Mouse (Mus musculus) heart, adult 18-20 months (tissue): ENCODE data around the gene Sprr2b. TPM values are rescaled to one million over a fixed set of nuclear protein-coding genes. Genes with fewer than 3 reads are reported as not detected.
"Not testable (repeated sequence)": the region's sequence is repeated elsewhere in the genome, so short reads cannot be mapped to it uniquely, and the experiment has no call there.

Source experiments
- DNase-seq, 2 experiments: peaks; one replicate each; pipeline ENCODE4 v3.0.0; 2021 to 2022; ENCODE audit warnings: mixed read lengths in 1 of 2
- long read RNA-seq, 2 experiments: library from polyadenylated mRNA; stranded (forward); transcript quantifications; one replicate each; pipeline ENCODE4 v2.0.0; 2021
- total RNA-seq, 2 experiments: library from RNA; stranded (reverse); gene quantifications; 2 replicates each; pipeline ENCODE4 v1.2.3; 2021

The Sprr2b gene
- total RNA-seq, result not detected
- long read RNA-seq, experiment 1, result 0 reads
- long read RNA-seq, experiment 2, result 0 reads

DNA sequence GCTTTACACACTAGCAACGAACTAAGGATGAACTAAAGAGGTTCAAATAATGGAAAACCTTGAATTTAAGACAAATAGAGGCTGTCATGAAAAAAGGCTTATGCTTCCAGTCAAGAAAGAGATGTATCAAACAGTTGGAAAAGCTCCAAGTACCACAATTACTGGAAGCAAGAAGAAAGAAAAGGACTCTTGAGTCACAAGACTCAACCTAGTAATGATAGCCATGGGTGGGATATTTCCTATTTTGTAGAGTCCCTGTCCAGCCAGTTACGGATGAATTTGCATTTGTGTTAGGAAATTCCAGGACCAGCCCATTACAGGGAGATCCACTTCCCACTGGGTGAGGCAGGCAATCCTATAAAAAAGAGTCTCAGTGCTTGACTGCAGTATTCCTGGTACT is at the start of gene Sprr2b:
Gene Sprr2b (plus strand): TSS at position 301 of the 400 bp plus-strand sequence.
- DNase-seq, result no peak

DNA sequence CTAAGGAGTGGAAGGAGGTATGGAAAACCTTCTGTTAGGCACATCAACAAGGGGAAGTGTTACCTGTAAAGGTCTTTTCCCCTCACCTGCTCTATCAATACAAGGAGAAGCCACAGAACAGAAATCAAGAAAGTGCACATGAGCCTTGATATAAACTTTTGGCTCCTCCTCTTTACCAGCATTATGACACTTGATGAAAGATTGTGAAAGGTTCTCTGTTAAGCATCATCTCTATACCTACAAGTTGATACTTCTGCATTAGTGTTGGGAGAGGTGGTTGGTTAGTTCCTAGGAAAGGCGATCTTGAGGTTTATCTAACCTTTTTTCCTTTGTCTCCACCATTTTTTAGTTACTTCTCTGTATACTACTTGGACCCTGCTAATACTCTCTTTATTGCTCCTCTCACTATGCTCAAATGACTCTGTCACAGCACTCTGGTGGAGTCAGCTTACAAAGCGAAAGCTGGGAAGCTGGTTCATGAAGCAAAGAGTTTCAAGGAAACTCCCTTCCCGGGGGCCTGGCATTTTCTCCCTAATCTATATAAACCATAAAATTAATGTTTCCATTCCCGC is 44.9 kb upstream of the Sprr2b start:
- DNase-seq, result not testable (repeated sequence)

DNA sequence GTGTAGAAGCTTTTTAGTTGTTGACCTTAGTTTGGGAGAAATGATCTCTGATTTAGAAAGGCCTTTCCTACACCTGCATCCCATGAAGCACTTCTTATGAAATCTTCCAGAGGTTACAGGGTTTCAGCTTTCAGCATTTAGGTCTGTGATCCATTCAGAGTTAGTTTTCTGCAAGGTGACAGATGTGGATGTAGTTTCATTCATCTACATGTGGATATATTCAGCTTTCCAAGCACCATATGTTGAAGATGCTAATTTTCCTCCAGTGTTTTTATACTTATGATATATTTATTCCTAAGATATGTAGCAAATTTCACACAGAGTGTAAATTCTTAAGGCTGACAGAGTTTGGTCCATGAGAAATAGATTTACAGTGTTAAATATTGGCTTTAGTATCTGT is 42.9 kb upstream of the Sprr2b start:
- DNase-seq, result not testable (repeated sequence)

DNA sequence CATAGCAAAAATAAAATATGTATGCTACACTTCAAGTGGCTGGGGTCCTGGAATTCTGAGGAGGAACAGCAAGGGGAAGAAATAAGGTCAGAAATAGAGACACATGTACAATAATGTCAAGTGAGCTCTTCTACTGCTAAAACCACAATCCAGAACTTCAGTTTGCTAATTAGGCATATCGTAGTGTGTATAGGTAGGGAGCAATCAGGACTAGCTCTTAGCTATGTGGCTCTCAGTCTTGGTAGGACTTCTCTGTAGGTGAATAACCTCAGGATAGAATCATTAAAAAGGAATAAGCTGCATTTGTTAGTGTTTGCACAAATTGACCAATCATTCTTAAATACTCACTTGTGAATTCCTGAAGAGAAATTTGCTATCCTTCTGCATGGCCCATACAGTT is 42.4 kb upstream of the Sprr2b start:
- not testable (repeated sequence) for DNase-seq

DNA sequence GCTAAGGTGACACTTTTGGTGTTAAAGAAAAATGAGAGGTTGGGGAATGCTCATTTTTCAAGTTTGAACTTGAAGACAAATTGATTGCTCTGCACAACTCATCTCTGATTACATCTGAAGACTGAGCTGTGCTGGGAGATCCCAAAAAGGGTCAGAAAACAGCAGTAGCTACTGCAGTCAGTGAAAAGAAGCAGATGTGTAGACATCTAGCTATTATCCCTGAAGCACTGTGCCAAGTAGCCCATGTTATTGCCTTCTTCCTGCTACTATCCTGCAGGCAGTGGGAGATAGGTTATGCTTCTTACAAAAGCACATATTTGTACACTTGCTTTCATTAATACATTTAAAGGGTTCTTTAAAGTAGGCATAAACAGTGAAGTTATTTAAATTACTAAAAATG is 36.8 kb upstream of the Sprr2b start:
- DNase-seq, result not testable (repeated sequence)

DNA sequence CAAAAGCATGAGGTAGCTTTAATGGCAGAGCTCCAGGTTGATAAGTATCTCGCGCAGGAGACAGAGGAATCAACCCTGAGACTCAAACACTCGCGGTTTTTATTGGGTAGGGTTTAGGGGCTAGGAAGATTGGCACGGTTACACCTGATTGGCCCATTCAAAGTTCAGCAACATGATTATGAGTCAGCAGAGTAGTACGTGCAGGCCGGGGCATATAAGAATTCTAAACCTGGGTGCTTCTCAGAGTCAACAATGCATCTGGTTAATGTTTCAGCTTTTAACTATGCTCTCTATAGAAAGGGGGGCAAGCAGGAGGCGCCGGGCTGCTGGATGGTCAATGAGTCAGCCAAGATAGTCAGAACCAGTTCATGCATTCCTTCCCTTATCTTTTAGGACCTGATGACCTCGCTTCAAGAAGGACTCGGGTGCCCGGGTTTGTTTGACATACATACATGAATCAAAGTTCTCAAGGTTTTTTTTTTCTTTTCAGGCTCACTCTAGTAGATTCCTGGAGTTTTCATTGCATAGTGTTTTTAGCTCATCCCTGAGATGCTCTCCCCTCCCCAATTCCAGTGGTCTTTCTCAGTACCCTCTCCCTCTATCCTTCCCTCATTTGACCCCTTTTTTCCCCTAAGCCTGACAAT is 35.3 kb upstream of the Sprr2b start:
- DNase-seq, result not testable (repeated sequence)

DNA sequence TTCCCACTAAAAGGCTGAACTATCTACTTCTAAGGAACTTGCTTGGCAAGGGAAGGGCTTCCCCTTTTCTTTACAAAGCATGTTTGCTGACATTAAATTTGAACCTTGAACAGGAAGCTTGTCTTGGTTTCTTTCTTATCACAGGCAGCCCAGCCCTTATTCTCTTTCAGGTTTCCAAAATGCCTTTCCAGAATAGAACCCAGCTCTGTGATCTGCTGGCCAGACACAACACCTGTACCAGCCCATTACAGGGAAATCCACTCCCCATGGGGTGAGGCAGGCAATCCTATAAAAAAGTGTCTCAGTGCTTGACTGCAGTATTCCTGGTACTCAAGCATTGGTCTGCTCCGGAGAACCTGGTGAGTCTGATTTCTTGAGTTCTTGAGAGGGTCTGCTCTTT is 31.3 kb upstream of the Sprr2b start, which contains the start of gene Sprr2a3:
Gene Sprr2a3 (plus strand): TSS at position 317 of the 400 bp plus-strand sequence.
- DNase-seq, result not testable (repeated sequence)

DNA sequence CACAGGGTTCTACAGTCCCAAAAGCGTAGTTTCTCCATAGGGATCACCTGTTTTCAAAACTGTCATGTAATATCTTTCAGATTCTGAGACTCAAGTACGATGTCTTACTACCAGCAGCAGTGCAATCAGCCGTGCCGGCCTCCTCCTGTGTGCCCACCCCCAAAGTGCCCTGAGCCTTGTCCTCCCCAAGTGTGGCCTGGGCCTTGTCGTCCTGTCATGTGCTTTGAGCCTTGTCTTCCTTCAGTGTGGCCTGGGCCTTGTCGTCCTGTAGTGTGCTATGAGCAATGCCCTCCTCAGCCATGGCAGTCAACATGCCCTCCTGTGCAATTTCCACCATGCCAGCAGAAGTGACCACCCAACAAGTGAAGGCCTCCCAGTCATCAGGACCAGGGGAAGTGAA is 27.9 kb upstream of the Sprr2b start:
- not testable (repeated sequence) for DNase-seq

DNA sequence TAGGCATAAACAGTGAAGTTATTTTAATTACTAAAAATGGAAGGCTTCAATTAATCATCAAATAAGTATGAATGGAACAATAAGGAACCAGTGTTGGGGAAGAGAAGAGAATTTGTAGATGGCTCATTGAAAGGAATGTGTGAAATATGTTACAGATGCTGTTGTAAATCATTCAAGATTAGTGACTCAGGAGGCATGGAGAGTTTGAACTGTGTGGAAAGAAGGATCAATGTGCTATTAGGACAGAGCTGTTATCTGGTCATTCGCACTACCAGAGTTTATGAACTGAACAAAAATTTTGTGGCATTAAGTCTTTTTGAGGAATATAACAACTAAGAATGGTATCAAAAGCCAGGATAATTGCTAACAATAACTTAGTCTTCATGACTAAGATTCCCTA is 9.0 kb upstream of the Sprr2b start:
- DNase-seq, result no peak

DNA sequence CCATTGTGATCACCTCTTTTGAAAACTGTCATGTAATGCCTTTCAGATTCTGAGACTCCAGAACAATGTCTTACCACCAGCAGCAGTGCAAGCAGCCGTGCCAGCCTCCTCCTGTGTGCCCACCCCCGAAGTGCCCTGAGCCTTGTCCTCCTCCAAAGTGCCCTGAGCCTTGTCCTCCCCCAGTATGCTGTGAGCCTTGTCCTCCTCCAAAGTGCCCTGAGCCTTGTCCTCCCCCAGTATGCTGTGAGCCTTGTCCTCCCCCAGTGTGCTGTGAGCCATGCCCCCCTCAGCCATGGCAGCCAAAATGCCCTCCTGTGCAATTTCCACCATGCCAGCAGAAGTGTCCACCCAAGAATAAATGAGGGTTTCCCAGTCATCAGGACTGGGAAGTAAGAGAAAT is 964 bp downstream of the Sprr2b start:
- DNase-seq, result no peak

DNA sequence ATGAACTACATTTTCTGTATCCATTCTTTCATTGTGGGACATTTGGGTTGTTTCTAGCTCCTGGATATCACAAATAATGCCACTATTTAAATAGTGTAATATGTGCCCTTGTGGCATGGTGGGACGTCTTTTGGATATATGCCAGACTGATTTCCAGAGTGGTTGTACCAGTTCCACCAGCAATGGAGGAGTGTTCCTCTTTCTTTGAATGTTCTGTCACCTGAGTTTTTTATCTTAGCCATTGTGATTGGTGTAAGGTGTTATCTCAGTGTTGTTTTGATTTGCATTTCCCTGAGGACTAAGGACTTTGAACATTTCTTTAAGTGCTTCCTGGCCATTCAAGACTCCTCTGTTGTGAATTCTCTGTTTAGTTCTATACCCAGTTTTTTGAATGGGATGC is 19.9 kb downstream of the Sprr2b start:
- no peak for DNase-seq

DNA sequence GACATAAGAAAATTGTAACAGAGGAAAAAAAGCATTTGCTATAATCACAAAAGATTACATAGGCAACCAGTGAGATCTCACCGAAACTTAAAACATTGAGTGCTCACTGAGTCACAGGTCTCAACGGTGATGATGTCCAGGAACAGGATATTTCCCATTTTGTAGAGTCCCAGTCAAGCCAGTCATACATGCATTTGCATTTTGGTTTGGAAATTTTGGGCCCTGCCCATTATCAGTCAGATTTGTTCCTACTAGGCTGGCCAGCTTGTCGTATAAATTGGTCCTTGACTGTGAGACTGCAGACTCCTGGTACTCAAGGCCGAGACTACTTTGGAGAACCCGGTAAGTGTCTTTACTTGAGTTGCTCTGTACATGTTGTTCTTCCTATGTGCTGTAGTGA is 22.4 kb downstream of the Sprr2b start, which contains the start of gene Sprr2d:
Gene Sprr2d (plus strand): TSS at position 301 of the 400 bp plus-strand sequence.
- DNase-seq, result no peak

DNA sequence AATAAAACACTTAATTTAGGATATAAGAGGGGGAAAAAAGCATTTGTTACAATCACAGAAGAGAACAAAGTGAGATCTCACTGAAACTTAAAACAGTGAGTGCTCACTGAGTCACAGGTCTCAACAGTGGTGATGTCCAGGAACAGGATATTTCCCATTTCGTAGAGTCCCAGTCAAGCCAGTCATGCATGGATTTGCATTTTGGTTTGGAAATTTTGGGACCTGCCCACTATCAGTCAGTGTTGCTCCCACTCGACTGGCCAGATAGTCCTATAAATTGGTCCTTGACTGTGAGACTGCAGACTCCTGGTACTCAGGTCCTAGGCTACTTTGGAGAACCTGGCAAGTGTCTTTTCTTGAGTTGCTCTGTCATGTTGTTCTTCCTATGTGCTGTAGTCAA is 35.4 kb downstream of the Sprr2b start, which contains the start of gene Sprr2e:
Gene Sprr2e (plus strand): TSS at position 301 of the 400 bp plus-strand sequence.
- DNase-seq, result no peak

DNA sequence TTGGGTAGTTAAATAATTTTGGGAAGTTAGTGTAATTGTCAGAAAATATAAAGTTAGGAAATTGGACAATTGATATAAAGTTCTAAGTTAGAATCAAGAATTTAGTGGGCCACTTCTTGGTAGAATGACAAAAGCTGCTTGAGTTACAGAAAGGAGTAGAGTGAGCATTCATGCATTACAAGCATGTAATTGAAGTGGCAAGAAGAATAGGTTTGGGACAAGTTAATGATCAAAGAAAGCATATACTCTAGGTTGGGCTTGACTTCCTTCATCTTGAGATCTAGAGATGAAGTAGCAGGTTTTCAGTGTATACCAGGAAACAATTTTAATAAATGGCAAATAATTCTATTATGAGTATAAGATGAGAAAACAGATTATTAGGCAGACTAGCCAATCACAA is 45.2 kb downstream of the Sprr2b start:
- DNase-seq, result no peak

DNA sequence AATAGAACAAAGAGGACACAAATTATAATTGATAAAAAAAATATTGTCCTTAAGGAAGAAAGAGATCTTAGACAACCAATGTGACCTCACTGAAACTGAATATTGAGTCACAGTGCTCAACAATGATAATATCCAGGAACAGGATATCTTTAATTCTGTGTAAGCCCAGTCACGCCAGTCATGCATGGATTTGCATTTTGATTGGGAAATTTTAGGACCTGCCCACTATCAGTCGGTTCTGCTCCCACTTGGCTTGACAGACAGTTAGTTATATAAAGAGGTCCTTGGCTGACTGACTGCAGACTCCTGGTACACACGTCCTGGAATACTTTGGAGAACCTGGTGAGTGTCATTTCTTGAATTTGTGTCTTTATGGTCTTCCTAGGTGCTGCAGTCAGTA is 48.5 kb downstream of the Sprr2b start, which contains the start of gene Sprr2f:
Gene Sprr2f (plus strand): TSS at position 301 of the 400 bp plus-strand sequence.
- DNase-seq, result no peak

Other genes with a start within 250 kb of the Sprr2b start
- gene Lor, start 233.5 kb upstream of the Sprr2b start, total RNA-seq, result under 1 TPM in 1 of 2 experiments, not detected in 1; 0.20 TPM
- not detected for gene Prr9, start 192.7 kb upstream of the Sprr2b start, total RNA-seq
- gene Lelp1, start 173.9 kb upstream of the Sprr2b start, total RNA-seq, result not detected
- not detected for gene Sprr2a1, start 100.8 kb upstream of the Sprr2b start, total RNA-seq
- gene Sprr2a2, start 100.7 kb upstream of the Sprr2b start, total RNA-seq, result not detected
- not detected for gene Sprr2a3, start 31.2 kb upstream of the Sprr2b start, total RNA-seq
- gene Sprr2d, start 22.5 kb downstream of the Sprr2b start, total RNA-seq, result not detected
- not detected for gene Sprr2e, start 35.5 kb downstream of the Sprr2b start, total RNA-seq
- gene Sprr2f, start 48.6 kb downstream of the Sprr2b start, total RNA-seq, result not detected
- gene Sprr2h, start 69.1 kb downstream of the Sprr2b start, total RNA-seq, result not detected
- not detected for gene Sprr2i, start 91.4 kb downstream of the Sprr2b start, total RNA-seq
- not detected for gene Sprr2j-ps, start 101.5 kb downstream of the Sprr2b start, total RNA-seq
- gene Gm9774, start 112.8 kb downstream of the Sprr2b start, total RNA-seq, result 1 to 10 TPM; 4.7 to 7.1 TPM
- not detected for gene Sprr2k, start 116.0 kb downstream of the Sprr2b start, total RNA-seq
- not detected for gene Sprr1b, start 122.2 kb downstream of the Sprr2b start, total RNA-seq
- gene Sprr3, start 142.1 kb downstream of the Sprr2b start, total RNA-seq, result not detected
- not detected for gene Sprr1a, start 169.3 kb downstream of the Sprr2b start, total RNA-seq
- not detected for gene Sprr4, start 183.9 kb downstream of the Sprr2b start, total RNA-seq
- not detected for gene 2310046K23Rik, start 217.9 kb downstream of the Sprr2b start, total RNA-seq